Mouse (Mus musculus) lung, postnatal 10 days (tissue): Measurements from ENCODE around the gene Sox9.

Experiments used
- DNase-seq: peaks from one replicate; pipeline ENCODE4 v3.0.0; 2021

Gene Sox9

DNA sequence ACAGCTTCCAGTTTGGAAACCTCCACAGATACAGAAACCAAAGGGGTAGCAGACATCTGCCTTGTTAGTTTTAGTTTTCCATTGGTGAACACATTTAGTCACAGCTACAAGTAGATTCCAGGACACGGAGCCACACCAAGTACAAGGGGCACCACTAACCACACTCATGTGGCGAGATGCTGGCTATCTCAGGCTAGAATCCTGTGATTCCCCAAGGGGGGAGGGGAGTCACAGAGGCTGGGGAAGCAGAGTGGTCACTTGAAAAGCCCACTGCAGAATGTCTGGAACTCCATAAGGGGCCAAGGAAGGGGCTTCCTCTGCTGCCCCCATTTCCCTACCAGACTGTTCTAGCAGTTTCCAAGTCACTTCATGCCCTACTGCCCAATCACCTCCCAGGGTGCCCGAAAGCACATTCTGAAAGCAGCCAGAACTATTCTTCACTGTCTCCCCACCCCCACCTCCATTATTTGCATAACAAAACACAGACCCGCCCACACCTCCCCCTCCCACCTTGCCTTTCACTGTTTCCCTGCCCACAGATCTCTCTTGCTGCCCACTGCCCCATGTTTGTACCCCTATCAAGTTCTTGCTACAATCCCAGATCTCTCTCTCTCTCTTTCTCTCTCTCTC lies 19.3 kb downstream of the Sox9 start:
- no peak for DNase-seq

DNA sequence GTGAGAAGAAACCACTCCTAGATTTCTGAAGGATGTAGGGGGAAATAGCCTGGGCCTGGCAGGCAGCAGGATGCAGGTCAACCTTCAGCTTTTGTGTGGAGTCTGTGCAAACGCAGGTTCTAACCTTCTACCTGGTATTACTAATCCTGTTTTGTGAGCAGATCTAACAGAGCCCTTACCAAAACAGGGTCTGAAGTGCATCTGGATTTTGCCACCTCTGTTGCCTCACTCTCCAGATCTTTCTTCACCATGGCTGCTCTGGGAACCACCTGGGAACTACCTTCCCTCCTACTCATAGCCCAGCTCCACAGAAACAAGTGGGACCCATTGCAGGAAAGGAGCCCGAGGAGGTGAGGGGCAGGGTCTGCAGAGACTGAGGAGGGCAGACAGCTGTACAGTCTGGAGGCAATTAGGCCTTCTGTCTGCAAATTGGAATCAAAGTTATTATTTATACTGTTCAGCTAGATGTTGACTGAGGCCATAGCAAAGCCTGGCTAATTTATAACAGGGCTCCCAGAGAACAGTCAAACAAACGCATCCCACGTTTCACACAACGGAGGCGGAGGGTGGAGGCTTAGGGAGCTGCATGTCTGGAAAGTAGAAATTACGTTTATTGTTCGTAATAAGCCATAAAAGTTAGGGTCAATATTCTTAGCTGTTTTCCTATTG lies 25.9 kb downstream of the Sox9 start:
- no peak for DNase-seq

DNA sequence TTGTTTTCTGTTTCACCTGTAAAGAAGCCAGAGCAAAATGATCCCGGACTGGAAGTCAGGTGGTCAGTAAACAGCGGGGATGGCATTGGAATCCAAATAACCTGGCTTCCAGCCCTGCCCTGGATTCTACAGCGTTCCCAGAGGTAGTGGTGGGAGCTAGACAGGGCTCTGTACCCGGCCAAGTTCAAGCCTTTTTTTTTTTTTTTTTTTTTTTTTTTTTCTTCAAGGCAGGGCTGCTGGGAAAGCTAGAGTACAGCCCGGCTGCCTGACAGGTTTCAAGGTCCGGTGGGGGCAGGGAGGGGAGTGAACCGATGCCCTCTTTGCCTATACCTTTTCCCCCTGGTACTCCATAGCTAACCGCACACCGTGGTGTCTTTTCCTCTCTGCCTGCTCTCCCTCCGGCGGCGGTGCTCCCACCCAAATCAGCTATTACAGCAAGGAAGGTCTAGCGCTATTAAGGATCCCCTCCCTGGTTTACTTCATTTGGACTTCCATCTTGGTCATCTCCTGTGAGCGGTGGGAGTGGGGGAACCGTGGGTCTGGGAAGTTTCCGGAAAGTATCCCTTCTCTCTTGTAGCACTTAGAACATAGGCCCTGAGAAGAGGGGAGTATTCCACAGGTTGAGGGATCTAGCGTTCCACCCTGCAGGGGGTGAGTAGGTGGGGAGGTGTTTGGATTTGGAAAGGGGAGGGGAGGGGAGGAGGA lies 28.6 kb downstream of the Sox9 start:
- no peak for DNase-seq

DNA sequence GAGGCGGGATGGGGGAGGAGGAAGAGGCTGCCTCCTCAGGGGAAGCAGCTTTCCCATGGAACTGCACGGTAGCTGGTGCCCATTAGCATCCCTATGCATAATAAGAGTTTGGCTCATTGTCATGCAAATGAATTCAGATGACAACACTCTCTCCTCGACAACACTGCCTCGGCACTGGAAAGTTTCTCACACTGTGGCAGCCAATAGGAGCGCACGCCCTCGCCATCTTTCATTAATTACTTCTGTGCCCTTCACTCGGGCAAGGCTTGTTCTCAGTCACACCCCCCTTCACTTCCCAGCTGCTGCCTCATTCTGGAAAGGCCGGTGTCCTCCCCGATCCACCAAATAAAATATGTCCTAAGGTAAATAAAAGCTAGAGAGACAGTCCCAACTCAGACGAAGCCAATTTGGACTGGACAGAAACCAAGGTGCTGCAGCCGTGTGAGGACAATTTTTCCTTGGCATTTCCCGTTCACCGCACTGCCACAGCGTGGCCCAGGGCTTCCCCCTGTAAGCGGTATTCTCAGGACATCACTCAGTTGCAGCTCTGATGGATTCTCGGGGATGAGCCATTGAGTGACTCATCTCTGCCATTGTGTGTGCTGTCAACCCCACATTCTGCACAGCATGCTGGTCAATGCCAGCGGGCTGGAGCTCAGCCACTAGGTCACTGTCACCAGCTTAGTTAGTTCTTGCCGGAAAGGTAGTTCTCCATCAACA lies 29.3 kb downstream of the Sox9 start:
- no peak for DNase-seq

DNA sequence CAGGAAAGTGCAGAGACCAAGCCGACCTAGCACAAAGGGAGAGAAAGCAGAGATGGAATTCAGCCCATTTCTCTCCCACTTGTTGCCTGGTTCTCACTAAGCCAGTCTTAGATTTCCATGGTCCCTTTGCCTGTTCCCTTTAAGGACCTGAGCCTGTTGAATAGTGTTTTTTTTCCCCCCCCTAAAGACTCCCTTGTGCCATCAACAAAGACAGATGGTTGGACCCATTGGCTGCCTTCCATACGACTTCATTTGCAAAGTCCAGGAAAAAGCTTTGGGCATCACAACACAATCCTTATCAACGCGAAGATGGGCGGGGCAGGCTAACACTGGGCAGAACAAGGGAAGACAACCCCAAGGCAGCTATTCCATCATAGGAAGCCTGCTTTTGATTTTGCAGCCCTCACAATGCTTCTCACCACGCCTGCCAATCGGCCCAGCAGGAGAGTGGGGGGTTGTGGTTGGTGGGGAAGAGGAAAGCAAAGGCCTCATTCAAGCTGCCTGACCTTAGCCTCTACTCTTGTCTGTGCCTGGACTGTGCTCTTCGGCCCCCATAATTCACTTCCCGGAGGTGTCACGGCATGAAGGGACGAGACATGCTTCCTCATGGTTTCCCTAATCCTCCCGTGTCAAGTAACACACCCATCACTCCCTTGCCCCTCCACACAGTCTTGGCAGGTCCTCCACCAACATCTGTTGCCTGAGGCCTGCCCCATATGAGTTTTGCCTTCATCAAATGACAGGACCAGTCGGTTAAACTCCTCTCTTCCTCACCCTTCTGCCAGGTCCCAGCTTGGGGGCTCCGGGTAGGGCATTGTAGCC lies 36.0 kb downstream of the Sox9 start:
- DNase-seq = no peak

DNA sequence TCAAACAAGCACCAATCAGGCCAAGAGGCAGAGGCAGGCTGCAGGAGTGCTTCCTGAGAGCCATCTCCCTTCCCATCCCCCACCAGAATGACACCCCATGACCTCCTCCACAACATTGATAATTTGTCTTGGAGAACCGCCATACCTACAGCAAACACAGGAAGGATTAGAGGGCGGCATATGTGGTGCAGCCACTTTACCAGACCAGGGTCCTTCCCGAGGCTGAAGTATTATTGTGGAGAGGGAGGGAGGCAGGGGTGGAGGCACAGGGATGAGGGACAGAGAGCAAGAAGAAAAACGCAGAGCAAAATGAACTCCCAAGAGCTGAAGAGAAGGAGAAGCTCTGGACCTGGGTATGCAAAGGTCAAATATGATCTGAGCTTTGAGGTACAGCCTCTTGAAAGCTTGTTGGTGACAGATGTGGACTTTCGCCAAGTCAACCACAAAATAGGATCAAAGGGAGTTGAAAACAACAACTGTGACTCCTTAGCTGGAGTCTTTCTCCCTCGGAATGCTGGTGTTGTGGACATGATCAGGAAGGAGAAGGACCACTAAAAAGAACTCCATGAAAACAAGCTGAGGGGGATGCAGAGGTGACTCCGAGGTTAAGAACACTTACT lies 36.7 kb downstream of the Sox9 start:
- DNase-seq = no peak

DNA sequence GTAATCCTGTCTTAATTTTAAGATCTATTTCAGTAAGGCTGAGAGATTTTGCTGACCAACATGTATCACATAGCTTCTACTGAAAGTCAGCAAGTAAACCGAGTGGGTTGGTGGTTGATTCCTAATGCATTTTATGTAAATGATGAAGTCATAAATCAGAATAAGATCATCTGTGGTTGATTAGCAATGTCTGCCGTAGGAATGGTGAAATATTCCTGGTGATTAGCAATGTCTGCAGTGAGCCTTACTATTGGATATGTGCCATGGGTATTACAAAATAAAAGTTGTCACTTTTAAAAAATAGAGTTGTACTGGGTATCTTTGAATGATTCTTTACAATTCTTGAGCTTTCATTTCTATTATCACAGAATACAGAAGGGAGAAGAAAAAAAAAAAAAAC lies 39.5 kb downstream of the Sox9 start:
- no peak for DNase-seq

DNA sequence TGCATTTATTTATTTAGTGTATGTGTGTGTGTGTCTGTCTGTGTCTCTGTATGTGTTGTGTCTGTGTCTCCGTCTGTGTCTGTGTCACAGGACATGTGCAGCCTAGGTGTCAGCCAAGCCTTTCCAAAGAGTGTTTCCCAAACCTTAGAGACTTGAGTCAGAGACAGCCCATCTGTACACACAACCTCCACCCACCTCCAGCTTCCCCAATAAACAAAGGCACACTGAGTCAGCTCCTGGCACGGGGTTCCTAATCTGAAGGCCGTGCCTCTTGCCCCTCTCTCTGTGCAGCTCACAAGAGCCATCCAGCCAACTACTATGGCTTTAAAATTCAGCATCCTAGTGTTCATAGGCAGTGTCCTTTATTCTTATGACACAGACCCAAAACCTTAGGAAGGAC lies 42.1 kb downstream of the Sox9 start:
- DNase-seq = no peak

DNA sequence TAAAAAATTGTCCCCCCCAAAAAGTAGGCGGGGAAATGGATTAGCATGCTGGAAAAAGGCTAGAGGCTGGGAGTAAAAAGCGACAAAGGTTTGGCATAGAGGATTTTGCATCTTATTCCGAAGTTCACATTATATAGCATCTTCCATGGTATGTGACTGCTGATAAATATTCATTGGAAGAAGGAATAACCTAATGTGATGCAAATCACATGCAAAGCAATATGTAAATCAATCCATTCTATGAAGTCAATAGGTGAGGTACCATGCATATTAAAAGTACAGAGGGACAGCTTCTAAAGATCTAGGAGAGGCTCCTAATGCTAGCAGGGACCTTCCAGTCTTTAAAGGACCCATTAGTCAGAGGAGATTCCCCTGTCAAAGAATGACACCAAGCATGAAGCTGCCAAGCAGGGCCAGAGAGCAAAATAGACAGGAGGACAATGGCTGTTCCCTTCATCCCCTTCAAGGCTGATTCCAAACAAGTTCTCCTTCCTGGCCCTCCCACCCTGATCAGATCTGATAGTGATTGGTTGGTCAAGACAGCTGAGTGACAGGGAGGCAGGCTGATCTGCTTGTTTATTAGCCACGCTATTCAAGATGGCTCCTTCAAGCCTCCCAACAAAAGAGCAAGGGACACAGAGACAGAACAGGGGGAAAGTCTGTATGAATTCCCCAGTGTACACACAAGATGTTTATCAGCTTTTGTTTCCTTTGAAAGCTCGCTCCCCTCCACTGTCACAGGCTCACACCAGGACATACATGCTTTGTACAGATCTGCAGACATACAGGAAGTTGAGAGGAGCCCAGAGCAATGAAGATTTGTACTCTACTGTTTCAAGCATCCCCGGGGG lies 44.4 kb downstream of the Sox9 start:
- DNase-seq = no peak

DNA sequence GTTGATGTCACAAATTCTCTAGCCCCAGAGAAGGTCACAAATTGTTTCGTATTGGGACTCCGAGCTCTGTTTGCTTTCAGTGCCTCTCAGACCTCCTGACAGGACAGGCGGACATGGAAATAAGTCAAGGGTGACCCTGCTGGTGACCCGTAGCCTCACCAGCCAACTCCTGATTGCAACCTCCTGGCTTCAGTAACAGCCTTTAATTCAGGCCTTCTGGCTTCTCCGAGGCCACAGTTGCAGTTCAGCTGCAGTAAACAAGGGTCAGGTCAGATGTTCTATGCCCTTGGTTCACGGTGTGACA lies 45.0 kb downstream of the Sox9 start:
- no peak for DNase-seq

DNA sequence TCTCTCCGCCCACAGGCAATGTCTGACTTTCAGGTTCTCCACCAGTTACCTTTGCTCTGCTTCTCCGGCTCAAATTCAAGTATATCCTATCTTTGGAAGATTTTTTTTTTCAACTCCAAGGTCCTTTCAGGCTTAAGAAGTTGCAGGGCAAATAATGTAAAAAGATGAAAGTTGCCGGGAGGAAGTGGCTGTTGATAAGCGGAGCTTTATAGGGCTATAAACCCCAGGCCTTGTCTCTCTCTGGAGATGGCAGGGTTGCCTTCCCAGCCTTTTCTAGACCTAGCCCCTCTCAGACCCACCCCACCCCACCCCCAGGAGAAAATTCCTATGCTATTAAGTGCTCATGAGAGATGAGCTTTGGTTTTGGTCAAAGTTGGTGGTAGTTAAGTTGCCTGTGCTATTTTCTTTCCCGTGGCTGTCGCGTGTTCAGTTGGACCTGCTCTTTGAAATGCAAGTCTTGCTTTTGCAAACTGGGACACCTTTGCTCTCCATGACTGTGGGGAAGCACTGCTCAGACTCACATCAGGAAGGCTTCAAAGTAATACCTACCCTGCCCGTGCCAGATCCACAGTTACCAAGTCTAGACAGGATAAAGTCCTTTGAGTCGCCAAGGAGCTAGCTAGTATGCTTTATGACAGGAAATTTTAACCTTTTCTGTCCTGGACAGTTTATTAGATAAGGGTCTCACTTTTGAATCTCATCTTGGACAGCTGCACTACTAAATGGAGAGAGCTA lies 46.7 kb downstream of the Sox9 start:
- no peak for DNase-seq

DNA sequence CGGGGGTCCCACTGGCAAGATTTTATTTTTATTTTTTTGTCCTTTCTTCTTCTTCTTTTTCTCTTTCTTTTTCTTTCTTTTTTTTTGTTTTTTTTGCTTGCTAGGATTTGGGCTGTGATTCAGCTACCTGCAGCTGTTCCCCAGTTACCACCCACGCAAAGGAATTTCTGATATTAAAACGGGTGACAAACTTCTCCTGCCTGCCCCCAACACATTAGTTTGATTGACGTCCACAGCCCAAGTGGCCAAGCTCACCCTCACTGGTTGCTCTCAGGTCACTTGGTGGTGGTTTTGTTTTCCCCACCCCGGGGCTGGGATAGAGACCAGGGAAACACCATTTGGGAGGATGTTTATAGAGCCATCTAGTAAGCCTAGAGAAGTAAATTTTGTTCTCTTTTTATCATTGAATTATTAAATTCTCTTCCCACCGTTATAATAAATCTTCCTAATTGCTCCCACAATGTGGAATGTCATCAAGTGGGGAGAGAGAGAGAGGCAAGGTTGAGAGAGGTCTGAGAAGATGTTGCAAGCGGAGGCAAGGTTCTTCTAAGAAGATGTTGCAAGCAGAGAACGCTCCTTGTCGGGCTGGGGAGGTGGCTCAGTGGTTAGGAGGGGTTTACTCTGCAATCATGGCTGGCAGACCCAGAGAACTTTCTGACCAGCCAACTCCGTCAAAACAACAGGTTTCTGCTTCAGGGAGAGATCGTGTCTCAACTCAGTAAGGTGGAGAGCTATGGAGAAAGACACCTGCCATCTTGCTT lies 52.4 kb downstream of the Sox9 start:
- no peak for DNase-seq

DNA sequence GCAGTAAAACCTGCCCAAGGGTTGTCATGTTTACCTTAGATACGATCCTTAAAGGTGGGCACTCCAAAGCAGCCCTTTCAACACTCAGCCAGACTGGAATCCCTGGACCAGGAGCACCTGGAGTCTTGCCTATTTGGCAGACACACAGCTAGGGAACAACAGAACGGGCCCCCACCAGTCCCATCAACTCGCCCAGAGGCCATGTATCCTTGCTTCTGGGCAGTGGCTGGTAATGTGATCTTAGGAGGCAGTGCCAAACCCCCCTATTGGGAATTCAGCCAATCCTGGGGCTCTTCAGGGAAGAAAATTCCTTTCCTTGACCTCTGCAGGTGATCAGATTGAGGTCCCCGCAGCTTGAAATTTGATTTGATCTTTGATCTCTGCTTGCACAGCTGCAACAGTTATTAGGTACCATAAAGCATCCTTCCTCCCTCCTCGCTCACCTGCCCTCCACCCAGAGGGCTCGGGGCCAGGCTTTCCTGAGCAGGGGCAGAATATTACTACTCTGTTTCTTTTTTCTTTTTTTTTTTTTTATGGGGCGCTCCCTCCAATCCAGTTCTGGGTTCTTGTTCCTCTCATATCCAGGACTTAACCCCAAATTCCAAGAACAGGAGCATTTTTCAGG lies 53.6 kb downstream of the Sox9 start:
- DNase-seq = no peak
